Mouse (Mus musculus) lung, adult 18-20 months (tissue): ENCODE data around the gene Ankrd34a.

Source experiments
- DNase-seq, 2 experiments: peaks; one replicate each; pipeline ENCODE4 v3.0.0; 2022; ENCODE audit warnings: mixed read lengths in 2 of 2

Gene Ankrd34a

DNA sequence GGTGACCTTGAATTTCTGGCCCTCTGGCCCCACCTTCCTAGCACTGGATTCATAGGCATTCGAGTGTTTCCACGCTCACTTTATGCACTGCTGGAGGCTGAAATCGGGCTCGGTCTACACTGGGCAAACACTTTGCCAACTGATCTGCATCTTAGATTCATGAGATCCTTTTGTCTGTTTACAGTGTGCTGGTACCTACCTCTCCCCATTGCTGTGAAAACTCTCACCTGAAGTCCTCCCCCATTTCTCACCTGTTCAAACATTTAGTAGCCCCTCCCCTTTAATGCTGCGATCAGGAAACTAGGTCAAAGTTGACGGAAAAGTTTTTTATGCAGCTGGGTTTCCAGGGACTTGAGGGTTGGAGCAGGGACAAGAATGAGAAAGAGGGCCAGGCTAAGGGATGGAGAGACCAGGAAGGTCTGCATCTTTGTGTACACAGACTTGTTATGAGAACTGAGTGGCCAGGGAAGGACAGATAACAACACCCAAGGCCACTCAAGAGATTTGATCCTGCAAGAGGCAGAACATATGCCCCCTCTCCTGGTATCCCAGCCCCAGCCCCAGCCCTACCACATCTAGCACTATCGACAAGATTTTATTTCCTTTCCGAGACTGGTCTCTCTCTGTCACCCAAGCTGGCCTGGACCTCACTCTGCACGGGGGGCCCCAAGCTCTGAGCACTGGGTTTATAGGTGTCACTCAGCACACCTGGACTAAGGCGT, 32.4 kb upstream of the Ankrd34a start:
- DNase-seq = peak; percentile 80 to 88

DNA sequence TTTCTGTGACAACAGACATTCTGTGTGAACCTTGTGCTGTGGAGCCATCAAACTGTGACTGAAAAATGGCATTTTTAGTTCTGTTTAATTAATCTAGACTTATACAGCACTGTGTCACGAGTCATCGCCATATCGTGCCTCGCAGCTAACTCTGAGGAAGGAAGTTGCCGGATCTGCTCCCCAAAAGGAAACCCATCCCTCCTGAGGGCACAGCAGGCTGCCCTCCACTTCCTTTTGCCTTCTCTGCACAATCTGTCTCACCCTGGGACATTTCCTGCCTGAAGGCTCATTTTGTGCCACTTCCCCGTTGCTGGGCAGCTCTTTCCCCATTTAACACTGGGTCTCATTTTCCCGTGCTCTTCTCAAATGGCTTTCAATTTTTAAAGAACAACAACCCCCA, 31.8 kb upstream of the Ankrd34a start:
- DNase-seq = peak; percentile 80 to 82

DNA sequence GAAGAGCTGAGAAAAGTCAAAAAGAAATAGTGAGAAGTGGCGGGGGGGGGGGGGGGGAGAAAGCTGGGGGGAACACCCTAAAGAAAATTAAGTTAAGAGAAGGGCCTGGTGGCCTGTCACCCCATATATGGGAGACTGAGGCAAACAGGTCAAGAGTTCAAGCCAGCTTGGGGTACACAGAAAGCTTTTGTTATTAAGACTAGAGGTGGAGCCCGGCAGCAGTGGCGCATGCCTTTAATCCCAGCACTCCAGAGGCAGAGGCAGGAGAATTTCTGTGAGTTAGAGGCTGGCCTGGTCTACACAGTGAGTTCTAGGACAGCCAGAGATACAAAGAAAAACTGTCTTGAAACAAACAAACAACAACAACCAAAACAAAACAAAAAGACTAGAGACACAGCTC, 31.3 kb upstream of the Ankrd34a start:
- DNase-seq = no peak

DNA sequence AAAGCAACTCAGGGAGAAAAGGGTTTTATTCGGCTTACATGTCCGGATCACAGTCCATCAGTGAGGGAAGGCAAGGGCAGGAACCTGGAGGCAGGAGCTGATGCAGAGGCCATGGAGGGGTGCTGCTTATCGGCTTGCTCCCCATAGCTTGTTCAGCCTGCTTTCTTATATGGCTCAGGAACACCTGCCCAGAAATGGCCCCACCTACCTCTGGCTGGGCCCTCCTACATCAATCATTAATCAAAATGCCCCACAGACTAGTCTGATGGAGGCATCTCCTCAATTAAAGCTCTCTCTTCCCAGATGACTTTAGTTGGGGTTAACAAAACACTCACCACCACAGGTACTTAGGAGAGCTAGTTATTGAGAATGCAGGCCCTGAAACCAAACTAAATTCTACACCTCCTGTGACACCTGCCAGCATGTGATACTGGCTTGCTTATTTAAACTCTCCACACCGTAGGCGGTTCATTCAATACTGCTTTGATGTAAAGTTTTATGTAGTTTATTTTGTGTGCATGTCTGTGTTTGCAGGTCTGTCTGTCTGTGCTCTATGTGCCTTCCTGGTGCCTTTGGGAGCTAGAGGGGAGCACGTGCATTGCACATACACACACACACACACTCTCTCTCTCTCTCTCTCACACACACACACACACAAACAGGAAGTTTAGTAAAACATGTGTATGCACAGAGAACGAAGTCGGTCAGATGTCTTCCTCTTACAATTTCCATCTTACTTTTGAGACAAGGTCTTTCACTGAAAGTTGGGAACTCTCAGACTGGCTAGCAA, 29.6 kb upstream of the Ankrd34a start:
- DNase-seq = no peak

DNA sequence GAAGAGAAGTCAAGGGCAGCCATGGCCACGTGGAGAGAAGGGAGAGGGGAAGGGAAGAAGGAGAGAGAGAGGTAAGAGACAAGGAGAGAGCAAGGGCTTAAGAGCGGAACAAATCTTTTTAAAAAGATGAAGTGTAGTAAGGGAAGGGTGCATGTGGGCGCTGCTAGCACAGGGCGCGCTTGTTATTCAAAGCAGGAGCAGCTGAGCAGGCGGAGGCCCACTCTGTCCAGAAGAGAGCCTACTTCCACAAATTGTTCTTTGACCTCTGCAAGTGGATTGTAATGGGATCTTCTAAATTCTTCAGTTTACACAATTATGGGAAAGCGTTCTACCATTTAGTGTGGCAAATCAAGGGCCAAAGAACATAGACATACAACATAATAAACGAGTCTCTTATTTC, 27.8 kb upstream of the Ankrd34a start:
- DNase-seq = no peak

DNA sequence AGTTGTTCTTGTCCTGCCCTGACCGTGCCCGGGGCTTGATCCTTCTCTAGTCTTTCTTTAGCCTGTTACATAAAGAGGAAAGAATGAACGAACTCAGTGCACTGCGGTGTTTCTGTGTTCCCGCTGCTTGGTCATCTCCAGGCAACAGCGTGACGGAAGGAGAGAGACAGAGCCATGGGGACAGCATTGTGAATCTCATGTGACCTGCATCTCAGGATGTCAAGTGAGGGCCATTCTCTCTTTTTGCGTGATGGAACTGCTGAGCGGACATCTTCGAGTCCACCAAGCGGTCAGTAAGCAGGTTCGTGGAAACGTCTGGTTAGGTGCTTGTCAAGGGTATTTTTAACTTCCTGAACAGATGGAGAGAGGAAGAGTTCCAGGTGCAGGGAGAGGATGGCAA, 26.9 kb upstream of the Ankrd34a start:
- no peak for DNase-seq

DNA sequence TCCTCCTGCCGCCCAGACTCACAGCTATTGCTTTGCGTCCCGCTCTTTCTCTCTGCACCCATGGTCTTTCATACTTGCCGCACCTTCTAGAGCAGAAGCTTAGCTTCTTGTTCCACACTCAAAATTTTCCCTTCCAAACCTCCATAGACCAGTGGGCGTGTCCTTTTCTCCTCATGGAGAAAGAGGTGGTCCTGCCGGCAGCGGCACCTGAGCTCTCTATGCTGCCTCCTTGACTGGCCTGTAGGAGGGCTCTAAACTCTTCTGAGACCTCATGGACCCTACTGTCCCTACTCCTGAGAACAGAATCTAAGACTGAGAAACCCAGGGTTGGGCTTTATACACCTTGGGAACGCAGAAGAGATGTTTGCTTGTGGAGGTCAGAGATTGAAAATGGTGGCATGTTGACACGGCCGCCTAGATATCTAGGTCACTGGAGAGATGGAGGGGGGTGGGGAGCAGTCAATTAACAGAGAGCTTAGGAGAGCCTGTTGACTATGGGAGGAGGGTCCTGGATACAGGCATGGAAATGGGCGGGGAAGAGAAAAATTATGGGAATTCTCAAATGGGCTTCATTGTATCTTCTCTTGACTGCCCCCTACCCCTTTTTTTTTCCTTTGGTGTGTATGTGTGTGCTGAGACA, 26.4 kb upstream of the Ankrd34a start:
- no peak for DNase-seq

DNA sequence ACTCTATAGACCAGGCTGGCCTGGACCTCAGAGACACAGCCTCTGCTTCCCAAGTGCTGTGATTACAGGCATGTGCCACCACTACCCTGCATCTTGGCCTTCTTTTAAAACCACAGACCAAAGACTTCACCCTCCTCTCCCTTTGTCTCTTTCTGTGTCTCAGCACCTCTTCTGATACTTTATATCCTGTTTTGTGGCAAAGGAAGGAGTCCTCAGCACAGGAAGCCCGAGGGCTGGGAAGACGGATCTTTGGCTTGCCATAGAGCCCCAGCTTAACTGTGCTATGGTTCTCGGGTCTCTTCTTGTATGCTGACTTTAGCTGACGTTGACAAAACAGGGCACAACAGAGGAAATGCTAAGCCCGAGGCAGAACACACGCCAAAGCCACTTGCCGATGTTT, 25.8 kb upstream of the Ankrd34a start:
- DNase-seq = no peak

DNA sequence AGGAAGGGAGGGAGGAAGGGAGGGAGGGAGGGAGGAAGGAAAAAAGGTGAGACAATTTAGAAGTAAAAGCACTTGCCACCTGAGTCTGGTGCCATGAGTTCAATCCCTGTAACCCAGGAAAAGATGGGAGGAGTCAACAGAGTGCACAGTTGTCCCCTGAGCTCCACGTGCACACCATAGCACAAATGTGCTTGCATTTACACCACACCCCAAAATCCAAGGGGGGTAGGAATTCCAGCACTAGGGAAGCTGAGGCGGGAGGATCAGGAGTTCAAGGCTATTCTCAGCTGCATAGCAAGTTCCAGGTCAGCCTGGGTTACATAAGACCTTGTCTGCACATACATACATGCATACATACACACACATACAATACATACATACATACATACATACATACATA, 25.1 kb upstream of the Ankrd34a start:
- DNase-seq = peak in 1 of 2 experiments; percentile 3

DNA sequence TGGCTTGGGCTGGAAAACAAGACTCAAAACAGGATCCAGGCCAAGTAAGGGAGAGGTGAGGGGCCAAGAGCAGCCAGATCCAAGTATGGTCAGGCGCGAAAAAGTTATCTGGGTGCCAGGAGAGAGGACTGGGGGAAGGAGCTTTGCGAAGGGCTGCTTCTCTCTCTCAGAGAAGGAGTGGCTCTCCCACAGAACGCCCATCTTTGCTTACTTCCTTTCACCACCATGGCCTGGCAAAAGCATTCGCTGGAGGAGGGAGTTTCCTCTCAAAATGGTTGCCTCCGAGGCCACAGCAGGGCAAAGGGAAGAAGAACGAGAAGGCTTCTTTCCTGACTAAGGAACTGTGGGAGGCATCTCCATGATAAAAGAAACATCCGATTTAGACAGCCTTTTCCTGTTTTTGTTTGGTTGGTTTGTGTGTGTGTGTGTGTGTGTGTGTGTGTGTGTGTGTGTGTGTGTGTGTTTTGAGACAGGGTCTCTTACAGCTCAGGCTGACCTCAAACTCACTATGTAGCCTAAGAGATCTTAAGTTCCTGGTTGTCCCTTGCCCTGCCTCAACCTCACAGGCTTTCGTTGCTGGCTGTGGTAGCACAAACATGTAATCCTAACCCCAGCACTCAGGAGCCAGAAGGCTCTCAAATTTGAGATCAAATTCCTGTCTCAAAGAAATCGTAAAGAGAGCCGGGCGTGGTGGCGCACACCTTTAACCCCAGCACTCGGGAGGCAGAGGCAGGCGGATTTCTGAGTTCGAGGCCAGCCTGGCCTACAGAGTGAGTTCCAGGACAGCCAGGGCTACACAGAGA, 24.3 kb upstream of the Ankrd34a start:
- peak; percentile 69 to 78 for DNase-seq

DNA sequence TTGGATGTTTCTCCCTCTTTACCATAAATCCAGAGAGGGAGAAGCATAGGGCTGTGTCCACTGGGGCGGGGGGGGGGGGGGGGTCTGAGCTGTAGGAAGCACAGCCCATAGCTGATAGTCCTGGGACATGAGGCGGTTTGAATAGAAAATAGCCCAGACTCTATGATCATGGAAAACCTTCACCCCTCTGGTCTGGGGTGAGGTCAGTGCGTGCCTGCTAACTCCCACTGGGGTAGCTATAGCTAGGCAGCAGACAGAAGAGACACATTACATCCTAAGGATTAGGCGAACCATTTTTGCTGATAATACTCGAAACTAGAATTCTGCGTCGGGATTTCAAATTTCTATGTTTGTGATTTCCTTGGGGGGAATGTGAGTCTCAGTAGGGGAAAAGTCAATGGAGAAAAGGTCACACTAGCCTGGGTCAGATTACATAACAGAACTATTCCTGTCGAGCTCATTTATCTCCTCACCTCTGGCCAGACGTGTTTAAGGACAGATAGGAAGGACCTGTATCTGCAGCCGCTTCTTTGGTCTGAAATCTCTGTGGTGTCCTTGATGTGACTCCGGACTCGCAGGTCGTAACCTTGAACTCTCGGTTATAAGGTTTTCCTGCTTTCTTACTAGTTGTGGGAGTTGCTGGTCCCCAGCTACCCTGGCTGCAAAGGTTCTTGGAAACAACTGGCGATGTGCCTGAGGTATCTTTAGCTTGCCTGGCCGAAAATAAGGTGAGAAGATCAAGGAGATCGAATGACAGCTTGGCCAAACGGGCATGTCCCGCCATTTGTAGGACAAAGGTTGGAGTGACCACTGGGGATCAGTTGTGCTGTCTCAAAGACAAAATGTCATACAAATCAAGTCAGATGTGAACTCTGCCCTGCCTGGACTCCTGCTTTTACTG, 22.6 kb upstream of the Ankrd34a start:
- peak in 1 of 2 experiments; percentile 7 for DNase-seq

DNA sequence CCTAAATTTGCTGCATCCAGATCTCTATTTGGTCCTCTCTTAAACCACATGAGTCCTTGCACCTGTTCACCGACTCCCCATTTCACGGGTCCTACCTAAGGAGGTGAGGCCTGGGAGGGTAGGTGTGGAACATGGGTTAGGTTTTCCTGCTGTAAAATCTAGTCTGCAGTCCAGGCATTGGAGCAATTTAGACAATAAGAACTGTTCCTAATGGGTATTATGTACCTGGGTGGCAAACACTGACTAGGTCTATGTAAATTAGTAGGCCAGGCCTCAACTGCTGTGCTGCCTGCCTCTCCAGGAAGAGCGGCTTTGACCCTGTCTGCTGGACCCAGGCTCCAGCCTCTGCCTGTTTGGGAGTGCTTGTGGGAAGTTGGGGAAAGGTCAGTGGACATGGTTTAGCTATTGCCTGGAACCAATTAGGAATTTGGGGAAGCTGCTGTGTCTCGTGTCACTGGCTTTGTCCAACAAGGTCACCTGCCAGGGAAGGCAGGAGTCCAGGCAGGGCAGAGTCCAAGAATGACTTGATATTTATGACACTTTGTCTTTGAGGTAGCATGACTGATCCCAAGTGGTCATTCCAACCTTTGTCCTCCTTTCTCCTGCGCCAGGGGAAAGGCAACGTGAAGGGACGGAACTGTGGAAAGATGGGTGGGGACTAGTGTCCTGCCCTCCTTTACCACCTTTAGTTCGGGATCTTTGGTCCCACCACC, 21.0 kb upstream of the Ankrd34a start:
- DNase-seq = no peak

DNA sequence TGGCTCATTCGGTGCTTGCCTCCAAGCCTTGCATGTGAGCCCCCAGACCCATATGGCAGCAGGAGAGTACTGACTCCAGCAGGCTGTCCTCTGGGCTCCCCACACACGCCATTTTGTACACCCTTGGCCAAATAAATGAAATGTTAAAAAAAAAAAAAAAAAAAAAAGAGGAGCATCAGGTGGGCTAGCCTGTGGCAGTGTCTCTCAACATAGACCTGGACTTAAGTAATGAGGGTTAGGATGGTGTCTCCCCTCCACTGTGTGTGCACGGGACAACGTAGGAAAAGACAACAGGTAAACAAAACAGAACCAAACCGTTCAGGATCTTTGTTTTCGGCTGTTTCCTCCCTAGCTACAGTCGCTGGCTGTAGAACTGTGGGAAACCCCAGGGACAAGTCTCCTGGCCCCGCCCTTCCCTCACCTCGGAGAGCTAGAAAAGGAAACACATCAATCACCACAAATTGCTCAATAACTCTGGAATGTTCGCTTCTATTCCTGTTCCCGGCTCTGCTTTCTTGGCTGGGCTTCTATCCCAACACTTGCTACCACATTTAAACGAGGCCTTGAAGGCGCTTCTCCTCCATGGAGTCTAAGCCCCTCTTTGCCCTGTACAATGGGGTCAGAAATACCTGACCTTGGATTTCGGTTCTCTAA, 20.3 kb upstream of the Ankrd34a start:
- peak; percentile 91 to 94 for DNase-seq

DNA sequence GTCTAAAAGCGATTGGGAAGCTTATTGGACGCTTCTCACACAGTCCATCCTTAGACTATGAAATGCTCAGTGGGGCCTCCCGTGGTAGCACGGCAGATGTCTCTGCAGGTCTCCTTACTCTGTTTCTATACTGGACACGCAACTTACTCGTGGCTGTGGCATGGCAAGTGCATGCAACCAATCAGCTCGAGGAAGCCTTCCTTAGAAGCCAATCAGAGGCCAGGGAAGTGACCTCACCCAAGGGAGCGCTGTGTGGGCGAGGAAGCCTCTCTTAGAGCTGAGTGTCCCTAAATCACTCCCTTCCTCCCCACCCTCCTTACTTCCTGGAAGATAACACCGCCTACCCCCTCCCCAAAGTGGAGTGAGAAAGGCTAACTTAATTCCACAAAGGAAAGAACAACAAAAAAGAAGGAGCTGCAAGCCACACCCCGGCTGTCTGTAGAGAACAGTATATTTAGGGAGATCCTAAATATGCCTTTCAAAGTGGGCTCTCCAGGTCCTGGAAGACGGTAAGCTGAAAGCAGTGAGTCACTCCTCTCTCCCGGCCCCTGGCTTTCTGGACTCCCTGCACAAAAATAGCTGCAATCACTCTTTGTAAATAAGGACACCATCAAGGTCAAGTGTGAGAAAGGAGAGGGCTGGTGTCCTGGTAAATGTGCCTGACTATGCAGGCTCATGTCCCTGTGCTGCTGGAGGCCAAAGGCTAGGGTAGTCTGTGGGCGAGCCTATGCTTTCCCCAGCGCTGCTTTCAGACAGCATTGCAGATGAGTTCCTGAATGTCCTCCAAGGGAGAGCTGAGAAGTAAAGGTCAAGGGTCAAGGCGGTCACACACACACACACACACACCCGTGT, 19.5 kb upstream of the Ankrd34a start, which contains the start of gene Gm16253:
Gene Gm16253, plus strand, starts transcription at position 295 of the 852 bp plus-strand sequence.
- DNase-seq = peak; percentile 96 to 97

DNA sequence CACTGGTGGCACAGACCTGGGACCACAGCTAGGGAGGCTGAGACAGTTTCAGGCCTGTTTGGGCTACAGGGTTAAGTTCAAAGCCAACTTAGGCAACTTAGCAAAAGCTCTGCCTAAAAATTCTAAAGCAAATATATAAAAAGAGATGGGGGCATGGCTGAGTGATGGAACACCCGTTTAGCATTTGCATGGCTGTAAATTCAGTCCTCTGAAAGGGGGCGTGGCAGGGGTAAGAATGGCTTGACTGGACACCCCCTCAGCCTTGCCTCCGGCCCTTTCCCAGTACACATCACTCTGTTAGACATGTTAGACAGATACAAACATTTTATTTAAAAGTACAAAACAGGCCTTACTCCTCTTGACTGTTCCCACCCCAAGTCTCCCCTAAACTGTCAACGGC, 18.9 kb upstream of the Ankrd34a start:
- DNase-seq = no peak

DNA sequence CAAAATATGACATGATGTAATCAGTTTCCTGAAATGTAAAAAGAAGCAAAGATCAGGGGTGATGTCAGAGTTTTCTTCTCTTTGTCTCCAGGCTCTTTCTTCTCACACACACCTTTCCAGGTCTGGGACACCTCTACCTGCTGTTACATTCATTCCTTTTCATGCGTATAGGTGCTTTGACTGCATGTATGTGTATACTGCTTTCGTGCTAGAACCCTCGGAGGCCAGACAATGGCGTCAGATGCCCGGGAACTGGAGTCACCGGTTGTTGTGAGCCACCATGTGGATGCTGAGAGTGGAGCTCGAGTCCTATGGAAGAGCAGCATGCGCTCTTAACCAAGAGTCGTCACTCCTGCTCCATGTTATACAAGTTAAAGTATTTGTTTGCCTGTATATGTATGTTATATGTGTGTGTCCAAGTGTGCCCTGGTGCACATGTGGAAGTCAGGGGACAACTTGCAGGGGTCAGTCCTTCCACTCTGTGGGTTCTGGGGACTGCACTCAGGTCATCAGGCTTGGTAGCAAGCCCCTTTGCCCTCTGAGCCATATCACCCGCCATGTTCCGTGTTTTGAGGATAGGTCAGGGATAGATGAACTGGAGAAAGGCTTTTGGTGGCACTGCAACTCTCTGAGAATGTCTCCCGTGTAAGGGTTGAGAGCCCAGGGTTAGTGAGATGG, 17.7 kb upstream of the Ankrd34a start:
- no peak for DNase-seq

DNA sequence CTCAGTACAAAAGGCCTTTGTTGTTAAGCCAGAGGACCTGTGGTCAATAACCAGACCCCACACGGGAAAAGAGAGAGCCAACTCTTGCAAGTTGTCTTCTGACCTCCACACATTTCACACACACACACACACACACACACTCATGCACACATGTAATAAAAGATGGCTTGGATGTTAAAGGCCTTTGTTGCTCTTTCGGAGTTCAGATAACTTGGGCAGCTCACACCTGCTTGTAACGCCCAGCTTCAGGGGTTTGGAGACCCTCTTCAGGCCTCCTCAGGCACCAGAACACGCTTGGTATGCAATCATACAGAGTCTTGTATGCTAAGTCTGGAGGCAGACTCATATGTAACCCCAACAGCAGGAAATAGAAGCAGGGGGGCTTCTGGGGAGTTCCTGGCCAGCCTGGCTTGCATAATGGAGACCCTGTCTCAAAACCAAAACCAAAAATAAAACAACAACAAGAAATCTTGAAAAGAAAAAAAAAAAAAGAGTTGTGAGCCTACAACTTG, 17.1 kb upstream of the Ankrd34a start:
- no peak for DNase-seq

DNA sequence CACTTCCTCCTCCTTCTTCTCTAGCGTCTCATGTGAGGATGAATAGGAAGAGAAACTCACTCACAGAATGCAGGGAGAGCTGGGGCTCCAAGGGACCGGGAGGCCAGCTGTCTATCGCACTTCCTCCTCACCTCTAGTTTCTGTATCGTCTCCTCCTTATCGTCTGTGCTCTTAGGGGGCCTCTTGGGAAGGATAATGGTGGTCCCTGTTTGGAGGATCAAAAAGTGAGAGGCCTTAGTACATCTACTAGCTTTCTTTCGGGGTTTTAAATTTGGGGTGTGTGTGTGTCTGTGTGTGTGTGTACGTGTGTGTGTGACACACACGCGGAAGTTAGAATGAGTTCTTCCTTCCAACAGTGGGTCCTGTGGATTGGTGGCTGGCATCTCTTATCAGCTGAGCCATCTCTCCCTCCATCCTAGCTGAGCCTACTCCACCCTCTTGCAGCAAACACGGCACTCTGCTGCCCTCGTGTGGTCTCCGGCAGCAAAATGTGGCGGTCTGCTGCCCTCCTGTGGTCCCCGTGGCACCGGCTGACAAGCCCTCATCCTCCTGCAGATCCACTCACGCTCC, 16.5 kb upstream of the Ankrd34a start:
- peak; percentile 91 to 92 for DNase-seq
